Mouse (Mus musculus) limb, embryonic 10.5 days (tissue): Measurements from ENCODE around the gene Ppp1r1b. TPM values are rescaled to one million over a fixed set of nuclear protein-coding genes. Genes with fewer than 3 reads are reported as not detected.

Experiments used
- DNase-seq: peaks from one replicate; pipeline ENCODE4 v3.0.0-alpha.2; 2017; ENCODE audit warnings: low spot score
- H3K27ac ChIP-seq: fragments of 300-500 bp; sonication (generic); 2 replicates; pipeline ENCODE4 v1.5.1; 2016; ENCODE audit warnings: mild to moderate bottlenecking
- H3K27me3 ChIP-seq: fragments of 300-500 bp; sonication (generic); 2 replicates; pipeline ENCODE4 v1.6.1; 2016; ENCODE audit warnings: low read depth, mild to moderate bottlenecking; ENCODE audit not compliant: poor library complexity, severe bottlenecking
- H3K36me3 ChIP-seq: fragments of 300-500 bp; sonication (generic); 2 replicates; pipeline ENCODE4 v1.6.1; 2016; ENCODE audit warnings: mild to moderate bottlenecking, moderate library complexity
- H3K4me1 ChIP-seq: fragments of 300-500 bp; sonication (generic); 2 replicates; pipeline ENCODE4 v1.6.1; 2016
- H3K4me3 ChIP-seq: fragments of 300-500 bp; sonication (generic); 2 replicates; pipeline ENCODE4 v1.5.1; 2016; ENCODE audit warnings: mild to moderate bottlenecking, moderate library complexity
- H3K9me3 ChIP-seq: fragments of 300-500 bp; sonication (generic); replicated peaks from 2 replicates; pipeline ENCODE4 v1.6.1; 2016; ENCODE audit warnings: mild to moderate bottlenecking
- WGBS: fragments of 180-500 bp; shearing (Covaris S2); methylation state at CpG from one replicate; pipeline ENCODE4 v1.1.7; 2016; 5-methylcytosine and 5-hydroxymethylcytosine counted together
- polyA plus RNA-seq: library from polyadenylated mRNA; unstranded; fragments of >200 nt; fragmentation: Nextera tagmentation; extraction: Ambion mirVana; gene quantifications from 2 replicates; pipeline ENCODE4 v1.2.1, GENCODE M21; 2016

Gene Ppp1r1b
- polyA plus RNA-seq, 1 experiment from 2014 or later, result 0.13 TPM

DNA sequence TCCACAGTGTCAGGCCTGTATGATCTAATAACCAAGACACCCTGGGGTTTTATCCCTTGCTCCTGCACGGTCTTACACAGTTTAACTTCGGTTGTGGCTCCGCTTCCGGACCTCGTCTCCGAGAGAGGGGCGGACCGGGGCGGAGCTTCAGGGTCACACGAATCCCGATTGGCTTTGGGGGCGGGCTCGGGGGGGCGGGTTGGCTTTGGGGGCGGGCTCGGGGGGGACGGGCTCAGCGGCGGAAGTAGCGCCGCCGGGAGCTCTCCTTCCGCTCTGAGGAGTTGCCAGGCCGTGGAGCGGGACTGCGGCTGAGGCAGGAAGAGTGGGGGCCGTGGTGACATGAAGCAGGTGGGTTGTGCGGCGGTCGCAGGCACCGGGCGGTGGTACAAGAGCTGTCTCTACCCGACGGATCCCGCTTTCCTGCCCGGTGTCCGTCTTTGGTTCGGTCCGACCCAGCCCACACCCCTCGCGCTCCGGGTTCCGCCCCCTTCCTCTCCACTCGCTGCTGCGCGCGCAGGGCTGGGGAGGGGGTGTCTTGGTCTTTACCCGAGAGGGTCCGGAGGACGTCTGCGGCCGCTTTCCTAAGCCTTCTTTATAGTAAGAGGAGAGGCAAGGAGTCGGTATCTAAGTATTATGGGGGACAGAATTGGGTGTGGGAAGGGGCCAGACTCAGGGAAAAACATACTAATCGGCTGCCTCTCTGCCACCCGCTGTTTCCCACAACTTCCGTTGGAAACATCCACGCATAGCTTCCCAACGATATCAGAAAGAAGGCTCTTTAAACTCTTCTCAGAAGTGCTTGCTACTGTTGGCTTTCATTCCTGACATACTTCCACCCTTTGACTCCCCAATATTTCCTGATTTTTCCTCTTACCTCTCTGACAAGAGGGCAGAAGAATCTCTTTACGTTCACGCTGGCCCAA is 10.2 kb downstream of the Ppp1r1b start, which contains the start of gene Stard3:
TSS of gene Stard3 (plus strand) at position 208 of the 923 bp plus-strand sequence.
- Histone ChIP-seq H3K27me3 (peaks cover 29% of the 10 kb centered on the region), H3K4me3 (peak within 1 kb of the TSS; percentile 79), H3K27ac (peak within 1 kb of the TSS; percentile 90), H3K4me1 (peaks cover 55% of the 10 kb centered on the region), H3K9me3 (no peaks in the 10 kb centered on the region), H3K36me3 (peaks cover 5% of the 10 kb centered on the region; the same call in 1 of the 2 replicates)
- DNase-seq, result peak; percentile 94
- WGBS, result under 1% methylated on average over 60 of the region's 60 CpGs

DNA sequence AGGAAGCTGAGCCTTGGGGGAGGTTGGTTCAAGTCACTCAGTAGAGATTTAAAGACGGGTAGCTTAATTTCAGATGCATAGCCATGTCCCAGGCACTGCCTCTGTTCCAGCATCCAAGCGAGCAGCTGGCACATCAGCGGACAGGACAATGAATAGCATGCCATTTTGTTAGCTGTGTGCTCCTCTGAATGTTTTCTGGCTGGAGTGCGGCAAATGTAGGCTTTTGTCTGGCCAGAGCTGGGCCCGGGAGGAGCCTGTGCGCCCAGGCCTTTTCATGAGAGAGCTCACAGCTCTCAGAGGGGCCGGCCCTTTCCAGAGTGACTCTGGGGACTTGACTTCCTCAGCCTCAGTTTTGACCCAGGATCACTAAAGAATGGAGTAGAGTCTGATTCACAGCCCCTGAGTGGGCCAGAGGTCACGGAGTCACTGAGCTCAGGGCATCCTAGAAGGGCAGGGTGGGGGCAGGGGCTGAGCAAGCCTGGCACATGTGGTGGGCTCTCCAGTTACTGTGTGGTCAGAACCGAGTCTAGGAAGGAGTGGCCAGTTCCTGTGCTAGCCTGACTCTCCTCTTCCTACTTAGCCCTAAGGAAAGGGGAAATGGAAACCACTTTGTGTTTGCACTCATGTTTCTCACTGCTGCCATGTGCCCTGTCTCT is 12.8 kb downstream of the Ppp1r1b start:
- Histone ChIP-seq H3K27me3 (peaks cover 8% of the 10 kb centered on the region; the same call in 1 of the 2 replicates), H3K9me3 (no peaks in the 10 kb centered on the region), H3K36me3 (peaks cover 8% of the 10 kb centered on the region; the same call in 1 of the 2 replicates), H3K4me3 (no peak overlapping the region), H3K4me1 (peaks cover 40% of the 10 kb centered on the region), H3K27ac (peak overlapping the region; percentile 10; the same call in 1 of the 2 replicates)
- WGBS, result 72% methylated on average over 9 of the region's 9 CpGs
- DNase-seq, result no peak

DNA sequence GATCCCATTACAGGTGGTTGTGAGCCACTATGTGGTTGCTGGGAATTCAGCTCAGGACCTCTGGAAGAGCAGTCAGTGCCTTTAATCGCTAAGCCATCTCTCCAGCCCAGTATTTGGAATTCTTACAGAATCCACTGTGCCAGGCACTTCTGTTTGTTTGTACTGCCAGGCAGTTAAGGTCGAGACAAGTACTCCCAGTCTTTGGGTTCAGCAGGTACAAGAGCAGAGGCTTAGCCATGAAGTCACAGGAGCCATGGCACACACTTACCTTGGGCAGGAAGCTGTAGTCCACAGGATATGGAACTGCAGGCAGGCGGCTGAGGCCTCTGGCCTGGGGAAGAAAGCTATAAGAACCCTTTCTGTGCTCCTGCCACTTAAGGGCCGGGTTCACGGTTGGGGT is 15.6 kb downstream of the Ppp1r1b start:
- Histone ChIP-seq H3K27ac (no peak overlapping the region), H3K36me3 (peaks cover 14% of the 10 kb centered on the region), H3K9me3 (no peaks in the 10 kb centered on the region), H3K4me1 (peaks cover 25% of the 10 kb centered on the region), H3K27me3 (no peaks in the 10 kb centered on the region), H3K4me3 (no peak overlapping the region)
- DNase-seq, result no peak
- 87% methylated on average over 5 of the region's 5 CpGs for WGBS

DNA sequence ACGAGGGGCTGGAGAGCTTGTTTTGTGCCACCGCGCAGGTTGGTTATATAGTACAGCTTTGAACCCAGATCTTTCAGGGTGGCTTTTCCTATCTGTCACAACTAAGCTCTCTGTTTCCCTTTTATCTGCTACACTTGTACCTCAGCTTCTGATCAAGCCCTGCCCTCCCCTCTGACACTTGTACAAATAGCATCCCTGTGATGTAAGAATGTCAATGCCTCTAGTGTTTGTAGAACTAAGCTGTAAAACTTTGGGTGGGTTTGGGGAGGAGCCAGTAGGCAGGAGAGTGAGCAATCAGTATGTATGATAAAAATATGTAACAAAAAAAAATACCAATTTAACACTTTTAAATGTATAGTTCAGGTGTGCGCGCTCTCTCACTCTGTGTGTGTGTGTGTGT is 16.2 kb downstream of the Ppp1r1b start:
- WGBS, result 96% methylated on average over 5 of the region's 5 CpGs
- H3K4me3 ChIP-seq, result no peak overlapping the region
- H3K27me3 ChIP-seq, result no peaks in the 10 kb centered on the region
- no peak overlapping the region for H3K27ac ChIP-seq
- H3K9me3 ChIP-seq, result no peaks in the 10 kb centered on the region
- H3K36me3 ChIP-seq, result peaks cover 14% of the 10 kb centered on the region
- no peak for DNase-seq
- peaks cover 19% of the 10 kb centered on the region for H3K4me1 ChIP-seq

DNA sequence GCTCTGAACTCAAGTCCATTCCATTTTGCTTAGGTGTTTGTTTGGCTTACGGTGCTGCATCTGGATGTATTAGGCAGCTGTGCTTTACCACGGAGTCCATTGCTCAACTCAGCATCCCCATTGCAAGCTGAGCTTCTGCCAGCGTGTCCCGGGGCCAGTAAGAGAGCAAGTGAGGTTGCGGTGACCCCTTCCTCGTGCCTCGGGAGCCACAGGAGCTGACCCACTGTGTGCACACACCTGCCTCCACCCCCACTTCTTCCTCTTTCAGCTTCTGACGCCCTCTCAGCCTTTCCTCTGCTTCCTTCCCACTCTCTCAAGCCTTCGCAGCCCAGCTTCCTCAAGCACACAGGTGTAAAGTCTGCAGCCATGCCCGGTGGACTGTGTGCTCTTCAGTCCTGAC is 18.1 kb downstream of the Ppp1r1b start:
- no peak overlapping the region for H3K4me3 ChIP-seq

DNA sequence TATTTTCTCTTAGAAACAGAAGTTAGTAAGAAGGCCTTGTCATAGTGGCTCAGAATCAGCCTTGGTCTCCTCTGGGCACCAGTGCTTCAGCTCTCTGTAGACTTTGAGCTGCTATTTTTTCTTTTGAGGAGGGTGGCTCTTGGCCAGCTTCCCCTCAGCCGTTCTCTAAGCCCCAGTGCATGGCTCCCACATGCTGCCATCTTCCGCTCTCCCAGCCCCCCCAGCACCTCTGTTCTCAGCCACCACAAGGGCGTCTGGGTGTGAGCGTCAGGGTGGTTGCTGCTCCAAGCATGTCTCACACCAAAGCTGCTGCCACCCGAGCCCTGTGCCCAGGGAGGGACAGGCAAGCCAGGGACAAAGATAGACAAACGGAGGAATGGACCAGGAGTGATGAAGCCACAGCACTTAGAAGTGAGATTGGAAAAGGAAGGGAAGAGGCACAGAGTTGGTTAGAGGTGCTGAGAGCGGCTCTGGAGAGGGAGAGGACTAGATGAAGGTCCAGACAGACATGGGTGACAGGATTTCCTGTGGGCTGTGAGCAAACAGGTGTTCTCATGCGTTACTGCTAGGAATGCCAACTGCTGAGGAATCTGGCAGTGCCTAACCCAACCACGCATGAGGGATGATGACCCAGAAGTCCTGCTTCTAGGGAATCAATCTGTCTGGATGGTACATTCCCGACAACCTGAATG is 19.1 kb downstream of the Ppp1r1b start:
- DNase-seq, result no peak
- H3K27me3 ChIP-seq, result no peaks in the 10 kb centered on the region
- H3K9me3 ChIP-seq, result no peaks in the 10 kb centered on the region
- H3K4me3 ChIP-seq, result no peak overlapping the region
- WGBS, result 81% methylated on average over 10 of the region's 10 CpGs
- peaks cover 14% of the 10 kb centered on the region for H3K4me1 ChIP-seq
- H3K27ac ChIP-seq, result no peak overlapping the region
- peaks cover 10% of the 10 kb centered on the region for H3K36me3 ChIP-seq

More for the DNA sequence above, 18.1 kb downstream of the Ppp1r1b start:
- H3K27ac ChIP-seq, result no peak overlapping the region
- no peak for DNase-seq
- H3K36me3 ChIP-seq, result peaks cover 14% of the 10 kb centered on the region
- WGBS, result 69% methylated on average over 10 of the region's 10 CpGs
- H3K4me1 ChIP-seq, result peaks cover 11% of the 10 kb centered on the region
- no peaks in the 10 kb centered on the region for H3K27me3 ChIP-seq
- no peaks in the 10 kb centered on the region for H3K9me3 ChIP-seq

DNA sequence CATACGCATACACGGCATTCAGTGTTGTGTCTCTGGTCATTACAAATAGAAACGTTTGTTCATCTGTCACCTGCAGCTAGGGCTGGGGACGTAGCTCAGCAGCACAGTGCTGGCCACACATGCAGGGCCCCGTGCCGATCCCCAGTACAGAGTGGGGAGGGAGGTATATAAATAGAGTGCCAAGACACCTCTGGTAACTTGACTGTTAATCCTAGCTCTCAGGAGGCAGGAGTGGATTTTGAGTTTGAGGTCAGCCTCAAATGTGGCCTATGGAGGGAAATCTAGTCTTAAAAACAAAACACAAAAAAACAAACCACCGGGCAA is 19.6 kb downstream of the Ppp1r1b start:
- H3K9me3 ChIP-seq, result no peaks in the 10 kb centered on the region
- peaks cover 10% of the 10 kb centered on the region for H3K36me3 ChIP-seq
- WGBS, result 90% methylated on average over 7 of the region's 7 CpGs
- peaks cover 14% of the 10 kb centered on the region for H3K4me1 ChIP-seq
- no peak for DNase-seq
- no peak overlapping the region for H3K4me3 ChIP-seq
- H3K27me3 ChIP-seq, result no peaks in the 10 kb centered on the region
- H3K27ac ChIP-seq, result no peak overlapping the region

DNA sequence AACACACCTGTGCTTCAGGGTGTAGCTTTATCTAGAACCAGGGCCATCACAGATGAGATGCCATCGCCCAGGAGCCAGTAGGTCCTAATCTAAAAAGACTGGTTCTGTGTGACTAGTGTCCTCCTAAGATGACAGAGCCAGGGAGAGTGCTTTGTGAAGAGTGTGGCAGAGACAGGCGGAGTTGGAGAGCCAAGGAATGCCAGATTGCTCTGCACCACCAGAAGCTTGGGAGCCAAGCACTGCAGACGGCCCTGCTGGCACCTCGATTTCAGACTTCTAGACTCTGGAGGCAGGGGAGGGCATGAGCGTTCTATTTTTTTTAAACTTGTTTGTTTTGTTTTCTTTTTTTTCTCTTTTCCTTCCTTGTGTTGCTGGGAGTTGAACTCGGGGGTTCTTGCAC is 21.1 kb downstream of the Ppp1r1b start:
- Histone ChIP-seq H3K36me3 (peaks cover 18% of the 10 kb centered on the region), H3K9me3 (no peaks in the 10 kb centered on the region), H3K27me3 (no peaks in the 10 kb centered on the region), H3K4me1 (peaks cover 14% of the 10 kb centered on the region), H3K4me3 (no peak overlapping the region), H3K27ac (no peak overlapping the region)
- 92% methylated on average over 6 of the region's 6 CpGs for WGBS
- DNase-seq, result no peak

DNA sequence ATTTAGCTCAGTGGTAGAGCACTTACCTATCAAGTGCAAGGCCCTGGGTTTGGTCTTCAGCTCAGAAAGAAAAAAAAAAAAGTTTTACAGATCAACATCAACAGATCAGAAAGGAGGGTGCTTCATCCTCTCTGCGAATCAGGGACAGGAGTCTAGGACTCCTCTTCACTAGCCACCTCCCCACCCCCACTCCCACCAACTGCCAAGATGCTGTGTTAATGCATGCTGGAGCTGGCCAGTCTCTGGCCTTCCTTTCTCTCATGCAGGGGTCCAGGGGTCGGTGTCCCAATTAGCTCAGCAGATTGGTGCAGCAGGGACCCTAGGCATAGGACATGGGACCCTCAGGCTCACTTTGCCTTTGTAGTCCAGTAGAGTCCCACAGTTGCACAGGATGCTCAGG is 22.4 kb downstream of the Ppp1r1b start:
- Histone ChIP-seq H3K36me3 (peaks cover 30% of the 10 kb centered on the region), H3K4me3 (no peak overlapping the region), H3K9me3 (no peaks in the 10 kb centered on the region), H3K27ac (no peak overlapping the region), H3K27me3 (no peaks in the 10 kb centered on the region), H3K4me1 (peaks cover 14% of the 10 kb centered on the region)
- no peak for DNase-seq
- WGBS, result 75% methylated on average over 2 of the region's 2 CpGs

DNA sequence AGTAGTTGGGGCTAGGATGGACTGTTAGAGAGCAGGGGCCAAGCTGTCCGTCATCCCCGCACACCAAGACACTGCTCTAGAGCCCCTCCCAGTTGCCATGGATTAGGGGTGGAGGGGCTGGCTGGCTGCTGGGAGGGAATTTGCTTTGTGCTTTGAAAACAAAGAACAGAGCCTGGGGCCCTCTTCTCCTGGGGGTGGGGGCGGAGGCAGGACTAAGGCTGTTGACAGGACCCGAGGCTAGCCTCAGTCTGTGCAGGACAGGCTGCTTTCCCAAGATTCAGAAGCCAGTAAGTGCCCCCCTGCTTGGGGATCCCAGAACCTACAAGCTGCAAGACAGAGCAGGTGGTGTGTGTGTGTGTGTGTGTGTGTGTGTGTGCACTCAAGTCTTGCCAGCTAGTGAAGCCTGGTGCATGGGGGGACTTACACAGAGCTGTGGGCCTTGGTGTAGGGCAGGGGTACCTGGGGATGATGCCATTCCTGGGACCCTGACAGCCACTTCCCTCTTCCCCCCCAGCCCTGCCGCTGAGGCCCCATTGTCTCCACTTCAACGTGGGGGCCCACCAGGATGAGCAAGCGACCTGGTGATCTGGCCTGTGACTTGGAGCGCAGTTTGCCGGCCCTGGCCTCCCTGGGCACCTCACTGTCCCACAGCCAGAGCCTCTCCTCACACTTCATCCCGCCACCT is 23.5 kb downstream of the Ppp1r1b start:
- 51% methylated on average over 10 of the region's 10 CpGs for WGBS
- Histone ChIP-seq H3K4me3 (no peak overlapping the region), H3K4me1 (peaks cover 14% of the 10 kb centered on the region), H3K9me3 (no peaks in the 10 kb centered on the region), H3K27me3 (no peaks in the 10 kb centered on the region), H3K27ac (no peak overlapping the region), H3K36me3 (peaks cover 36% of the 10 kb centered on the region)
- DNase-seq, result no peak

DNA sequence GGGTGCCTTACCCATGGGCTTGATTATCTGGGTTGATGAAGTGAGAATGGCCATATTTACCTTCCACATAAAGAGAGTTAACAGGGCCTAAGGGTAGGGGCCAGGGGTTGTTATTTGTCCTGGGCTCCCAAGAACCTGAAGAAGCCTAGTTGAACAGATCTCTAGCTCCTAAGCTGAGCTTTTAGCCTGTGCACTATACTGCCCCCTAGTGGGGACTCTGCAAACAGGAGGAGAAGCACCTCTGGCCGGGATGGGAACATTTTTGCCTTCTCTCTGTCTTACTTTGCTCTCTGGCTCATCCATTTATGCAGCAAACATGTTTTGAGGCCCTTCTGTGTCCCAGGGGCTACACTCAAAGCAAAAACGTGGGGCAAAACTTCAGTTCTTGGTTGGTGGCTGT is 24.2 kb downstream of the Ppp1r1b start:
- no peaks in the 10 kb centered on the region for H3K9me3 ChIP-seq
- WGBS, result 8% methylated on average over 2 of the region's 2 CpGs
- H3K27me3 ChIP-seq, result no peaks in the 10 kb centered on the region
- H3K27ac ChIP-seq, result no peak overlapping the region
- peaks cover 14% of the 10 kb centered on the region for H3K4me1 ChIP-seq
- DNase-seq, result peak; percentile 76
- H3K36me3 ChIP-seq, result peaks cover 43% of the 10 kb centered on the region
- H3K4me3 ChIP-seq, result no peak overlapping the region

DNA sequence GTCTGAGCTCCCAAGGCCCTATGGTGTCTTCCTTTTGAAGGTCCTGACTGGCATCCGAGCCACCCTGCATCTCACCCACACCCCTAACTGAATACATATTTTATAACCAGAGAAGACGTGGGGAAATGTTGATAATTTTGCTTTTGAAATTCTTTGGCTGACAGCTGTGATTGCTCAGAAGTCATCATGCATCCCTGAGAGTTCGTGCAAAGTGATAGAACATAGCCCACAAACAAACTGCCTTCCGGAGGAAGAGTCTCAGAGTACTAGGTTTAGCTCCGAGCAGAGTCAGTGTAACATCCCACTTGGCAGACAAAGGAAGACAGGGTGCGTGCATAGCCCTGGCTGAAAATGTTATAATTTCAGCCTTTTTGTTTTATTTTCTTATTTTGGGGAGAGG is 25.0 kb downstream of the Ppp1r1b start:
- Histone ChIP-seq H3K4me1 (peaks cover 14% of the 10 kb centered on the region), H3K4me3 (no peak overlapping the region), H3K27ac (no peak overlapping the region), H3K9me3 (no peaks in the 10 kb centered on the region), H3K36me3 (peaks cover 51% of the 10 kb centered on the region), H3K27me3 (no peaks in the 10 kb centered on the region)
- 91% methylated on average over 6 of the region's 6 CpGs for WGBS
- no peak for DNase-seq
